Mouse (Mus musculus) thymus, adult 2 months (tissue): ENCODE data around the gene Rasgrp4.

Experiments
- CTCF ChIP-seq: fragments of 200-500 bp; IDR thresholded peaks from 2 replicates; pipeline ENCODE4 v1.5.1; 2012; ENCODE audit warnings: mild to moderate bottlenecking, control low read depth, low read length, moderate library complexity, borderline replicate concordance; ENCODE audit not compliant: control insufficient read depth, poor library complexity, insufficient read depth; ENCODE audit errors: extremely low read depth
- POLR2A ChIP-seq: fragments of 200-500 bp; IDR thresholded peaks from 2 replicates; pipeline ENCODE4 v1.6.1; 2012; ENCODE audit warnings: mild to moderate bottlenecking, low read length, control low read depth, moderate library complexity; ENCODE audit not compliant: control insufficient read depth, poor library complexity, insufficient read depth; ENCODE audit errors: extremely low read depth

- TF ChIP-seq CTCF (no peak), POLR2A (no peak)
Observed at GRCm38 (mm10) chr7:29128725-29129124, 5.9 kb upstream of the Rasgrp4 start.
